In the genomic region with DNA sequence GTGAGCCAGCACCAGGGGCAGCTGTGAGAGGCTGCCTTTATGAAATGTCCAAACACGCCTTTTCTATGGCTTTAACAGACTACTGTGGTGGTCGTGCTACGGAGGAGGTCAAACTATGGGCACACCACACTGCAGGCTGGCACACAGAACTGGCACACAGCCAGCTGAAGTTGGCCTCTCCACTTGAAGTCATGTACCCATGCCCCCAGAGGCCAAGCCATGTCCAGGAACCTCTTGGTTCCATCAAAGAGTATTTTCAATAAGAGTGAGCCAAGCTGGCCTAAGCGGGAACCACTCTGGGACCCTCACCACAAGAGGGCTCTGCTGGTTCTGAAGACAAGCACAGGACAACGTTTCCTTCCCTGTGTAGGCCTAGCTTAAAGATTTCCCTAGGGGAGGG, we compare ENCODE assay signal across 7 mouse cellular contexts. TPM values are rescaled to one million over a fixed set of nuclear protein-coding genes. Genes with fewer than 3 reads are reported as not detected.
DNase-seq lines count a peak whose midpoint lies in the region; ATAC-seq lines count a peak whose summit lies in the region.

No protein-coding gene starts in this region.

- H3K27ac ChIP-seq in midbrain, embryonic 10.5 days (replicated peaks), result 0 out of 2 replicates have a peak overlapping the region, but pooled peaks have one; percentile 2
- H3K27ac ChIP-seq in midbrain, embryonic 16.5 days (ENCODE audit: low read length), result no peak overlapping the region
- H3K27ac ChIP-seq in heart, embryonic 13.5 days (replicated peaks), result peak overlapping the region; percentile 76
- peak overlapping the region; percentile 79 for H3K27ac ChIP-seq in kidney, embryonic 16.5 days (ENCODE audit: low read length)

- 92% methylated on average over 4 of the region's 5 CpGs for WGBS in midbrain, embryonic 10.5 days
- WGBS in midbrain, embryonic 16.5 days, result 61% methylated on average over 5 of the region's 5 CpGs
- WGBS in heart, embryonic 13.5 days, result 47% methylated on average over 5 of the region's 5 CpGs
- WGBS in kidney, embryonic 16.5 days, result 52% methylated on average over 5 of the region's 5 CpGs

- no peak for DNase-seq in midbrain, embryonic 10.5 days (ENCODE audit: low spot score)
- DNase-seq in retina, embryonic 14.5 days (ENCODE audit: low spot score), result peak; percentile 30
- DNase-seq in frontal cortex, postnatal 10 days (ENCODE audit: low spot score in 2 of 2), result no peak
- DNase-seq in frontal cortex, postnatal 14 days (ENCODE audit: low spot score in 2 of 2), result no peak

- H3K27me3 ChIP-seq in midbrain, embryonic 10.5 days (ENCODE audit: low read depth, poor library complexity, severe bottlenecking), result no peaks in the 10 kb centered on the region
- H3K27me3 ChIP-seq in midbrain, embryonic 16.5 days (ENCODE audit: control insufficient read depth, insufficient read depth, low read depth, low read length), result no peaks in the 10 kb centered on the region
- no peaks in the 10 kb centered on the region for H3K27me3 ChIP-seq in heart, embryonic 13.5 days (replicated peaks)
- H3K27me3 ChIP-seq in kidney, embryonic 16.5 days (ENCODE audit: insufficient read depth, low read length), result no peaks in the 10 kb centered on the region

- peaks cover 6% of the 10 kb centered on the region; the same call in 1 of the 2 replicates for H3K4me1 ChIP-seq in midbrain, embryonic 10.5 days
- H3K4me1 ChIP-seq in midbrain, embryonic 16.5 days (ENCODE audit: control insufficient read depth, insufficient read depth, low read length), result no peaks in the 10 kb centered on the region
- H3K4me1 ChIP-seq in heart, embryonic 13.5 days, result peaks cover 33% of the 10 kb centered on the region
- peaks cover 33% of the 10 kb centered on the region for H3K4me1 ChIP-seq in kidney, embryonic 16.5 days (ENCODE audit: insufficient read depth, low read length)

- H3K4me2 ChIP-seq in midbrain, embryonic 16.5 days (ENCODE audit: low read length), result no peak overlapping the region
- no peak overlapping the region for H3K4me2 ChIP-seq in heart, embryonic 13.5 days
- no peak overlapping the region for H3K4me2 ChIP-seq in kidney, embryonic 16.5 days (replicated peaks; ENCODE audit: low read depth, low read length)

- H3K36me3 ChIP-seq in midbrain, embryonic 10.5 days, result no peaks in the 10 kb centered on the region
- no peaks in the 10 kb centered on the region for H3K36me3 ChIP-seq in midbrain, embryonic 16.5 days (ENCODE audit: control insufficient read depth, insufficient read depth, low read length)
- H3K36me3 ChIP-seq in heart, embryonic 13.5 days, result 0 out of 2 replicates have a peak, but pooled peaks cover 3% of the 10 kb centered on the region
- peaks cover 2% of the 10 kb centered on the region; the same call in 1 of the 2 replicates for H3K36me3 ChIP-seq in kidney, embryonic 16.5 days (ENCODE audit: insufficient read depth, low read length)

- H3K9ac ChIP-seq in midbrain, embryonic 16.5 days (ENCODE audit: low read depth, low read length), result no peak overlapping the region
- H3K9ac ChIP-seq in heart, embryonic 13.5 days, result 0 out of 2 replicates have a peak overlapping the region, but pooled peaks have one; percentile 47
- peak overlapping the region; percentile 39 for H3K9ac ChIP-seq in kidney, embryonic 16.5 days (replicated peaks; ENCODE audit: low read length)

- no peaks in the 10 kb centered on the region for H3K9me3 ChIP-seq in midbrain, embryonic 10.5 days (replicated peaks)
- no peaks in the 10 kb centered on the region for H3K9me3 ChIP-seq in midbrain, embryonic 16.5 days (replicated peaks; ENCODE audit: control insufficient read depth, low read length, poor library complexity, severe bottlenecking)
- H3K9me3 ChIP-seq in heart, embryonic 13.5 days, result no peaks in the 10 kb centered on the region
- H3K9me3 ChIP-seq in kidney, embryonic 16.5 days (ENCODE audit: low read length), result no peaks in the 10 kb centered on the region

- no peak overlapping the region for H3K4me3 ChIP-seq in midbrain, embryonic 10.5 days
- H3K4me3 ChIP-seq in midbrain, embryonic 16.5 days (ENCODE audit: low read depth, low read length), result no peak overlapping the region
- H3K4me3 ChIP-seq in heart, embryonic 13.5 days, result no peak overlapping the region
- H3K4me3 ChIP-seq in kidney, embryonic 16.5 days (ENCODE audit: low read length), result no peak overlapping the region

- no peak for ATAC-seq in midbrain, embryonic 16.5 days
- no peak for ATAC-seq in heart, embryonic 13.5 days (ENCODE audit: extremely low read depth, insufficient number of reproducible peaks, low FRiP score, low TSS enrichment)
- ATAC-seq in kidney, embryonic 16.5 days (ENCODE audit: low FRiP score, low TSS enrichment), result peak; percentile 52

RNA-seq across cellular contexts. Expression of gene Wwc2, which starts 49.7 kb away (rescaled TPM):
- 7.1 and 7.6 TPM in 2 replicates for polyA plus RNA-seq in midbrain, embryonic 10.5 days (2016; fragmentation: Nextera tagmentation; extraction: Ambion mirVana)
- 4.3 and 4.7 TPM in 2 replicates for polyA plus RNA-seq in midbrain, embryonic 16.5 days (2015; fragmentation: Nextera tagmentation; extraction: Ambion mirVana)
- polyA plus RNA-seq in heart, embryonic 13.5 days (2015; fragmentation: Nextera tagmentation; extraction: Ambion mirVana), result 10.6 and 11.1 TPM in 2 replicates
- polyA plus RNA-seq in kidney, embryonic 16.5 days (2015; fragmentation: Nextera tagmentation; extraction: Ambion mirVana), result 16.7 and 17.9 TPM in 2 replicates
